Mouse (Mus musculus) liver, postnatal 0 days (tissue): Measurements from ENCODE around the gene Nrip3. TPM values are rescaled to one million over a fixed set of nuclear protein-coding genes. Genes with fewer than 3 reads are reported as not detected.

Experiments
- ATAC-seq: fragments of 200-750 bp; cut with Nextera tagmentation; 2 replicates; pipeline ENCODE4 v1.8.0; 2017; ENCODE audit warnings: mild to moderate bottlenecking, moderate library complexity
- DNase-seq: peaks from one replicate; pipeline ENCODE4 v3.0.0-alpha.2; 2016
- H3K27ac ChIP-seq: fragments of 300-500 bp; sonication (generic); 2 replicates; pipeline ENCODE4 v1.5.1; 2014; ENCODE audit warnings: antibody characterized with exemption, moderate library complexity, mild to moderate bottlenecking, low read depth
- H3K27me3 ChIP-seq: fragments of 300-500 bp; sonication (generic); 2 replicates; pipeline ENCODE4 v1.6.1; 2014; ENCODE audit warnings: low read length, control low read depth, mixed read lengths; ENCODE audit not compliant: insufficient read depth
- H3K36me3 ChIP-seq: fragments of 300-500 bp; sonication (generic); replicated peaks from 2 replicates; pipeline ENCODE4 v1.6.1; 2014; ENCODE audit warnings: mild to moderate bottlenecking, control low read depth, low read length, moderate library complexity, mixed read lengths; ENCODE audit not compliant: insufficient read depth
- H3K4me1 ChIP-seq: fragments of 300-500 bp; sonication (generic); 2 replicates; pipeline ENCODE4 v1.6.1; 2014; ENCODE audit warnings: antibody characterized with exemption, mild to moderate bottlenecking, control low read depth; ENCODE audit not compliant: insufficient read depth
- H3K4me2 ChIP-seq: fragments of 300-500 bp; sonication (generic); 2 replicates; pipeline ENCODE4 v1.6.1; 2014; ENCODE audit warnings: low read depth, mild to moderate bottlenecking, low read length, moderate library complexity, mixed read lengths
- H3K4me3 ChIP-seq: fragments of 300-500 bp; sonication (generic); 2 replicates; pipeline ENCODE4 v1.5.1; 2014; ENCODE audit warnings: low read depth, low read length
- H3K9ac ChIP-seq: fragments of 300-500 bp; sonication (generic); replicated peaks from 2 replicates; pipeline ENCODE4 v1.6.1; 2014; ENCODE audit warnings: mild to moderate bottlenecking, moderate library complexity
- H3K9me3 ChIP-seq: fragments of 300-500 bp; sonication (generic); 2 replicates; pipeline ENCODE4 v1.6.1; 2016; ENCODE audit warnings: mild to moderate bottlenecking, control low read depth, low read length, mixed read lengths
- CTCF ChIP-seq: sonication (generic); IDR thresholded peaks from 2 replicates; pipeline ENCODE4 v1.5.1; 2016; ENCODE audit warnings: antibody characterized with exemption, low read depth
- EP300 ChIP-seq: IDR thresholded peaks from 2 replicates; pipeline ENCODE4 v1.6.1; 2016; ENCODE audit warnings: antibody characterized with exemption, low read depth, mild to moderate bottlenecking
- WGBS: fragments of 180-500 bp; shearing (Covaris S2); extraction: QIAGEN DNeasy Blood & Tissue Kit; methylation state at CpG from one replicate; pipeline ENCODE4 v1.1.7; 2014; ENCODE audit not compliant: insufficient replicate concordance; 5-methylcytosine and 5-hydroxymethylcytosine counted together
- polyA plus RNA-seq: library from polyadenylated mRNA; unstranded; fragments of >200 nt; fragmentation: Nextera tagmentation; extraction: Ambion mirVana; gene quantifications from 2 replicates; pipeline ENCODE4 v1.2.1, GENCODE M21; 2015

The Nrip3 gene
- polyA plus RNA-seq, 1 experiment from 2014 or later = 0.28 TPM

DNA sequence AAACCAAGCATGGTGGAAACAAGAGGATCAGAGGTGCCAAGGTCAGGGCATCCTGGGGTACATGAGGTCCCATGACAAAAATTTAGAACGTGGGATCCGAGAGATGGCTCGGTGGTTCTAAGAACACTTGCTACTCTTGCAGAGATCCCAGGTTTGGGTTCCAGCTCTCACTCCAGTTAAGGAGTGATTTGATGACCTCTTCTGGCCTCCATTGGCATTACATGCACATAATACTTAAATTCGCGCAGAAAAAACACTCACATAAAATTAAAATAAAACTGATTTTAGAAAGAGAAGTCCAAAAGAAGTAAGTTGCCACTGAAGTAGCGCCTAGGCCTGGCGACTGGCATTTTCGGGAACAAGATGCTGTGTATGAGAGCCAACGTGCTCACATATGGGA is 62.5 kb downstream of the Nrip3 start:
- Histone ChIP-seq H3K27me3 (no peaks in the 10 kb centered on the region), H3K9ac (no peak overlapping the region), H3K9me3 (no peaks in the 10 kb centered on the region; the same call in 1 of the 2 replicates), H3K27ac (no peak overlapping the region), H3K36me3 (no peaks in the 10 kb centered on the region), H3K4me3 (no peak overlapping the region), H3K4me2 (no peak overlapping the region), H3K4me1 (no peaks in the 10 kb centered on the region)
- peak; percentile 57 for TF ChIP-seq CTCF
- no peak for TF ChIP-seq EP300
- 59% methylated on average over 9 of the region's 9 CpGs for WGBS
- ATAC-seq (no peak), DNase-seq (no peak)

DNA sequence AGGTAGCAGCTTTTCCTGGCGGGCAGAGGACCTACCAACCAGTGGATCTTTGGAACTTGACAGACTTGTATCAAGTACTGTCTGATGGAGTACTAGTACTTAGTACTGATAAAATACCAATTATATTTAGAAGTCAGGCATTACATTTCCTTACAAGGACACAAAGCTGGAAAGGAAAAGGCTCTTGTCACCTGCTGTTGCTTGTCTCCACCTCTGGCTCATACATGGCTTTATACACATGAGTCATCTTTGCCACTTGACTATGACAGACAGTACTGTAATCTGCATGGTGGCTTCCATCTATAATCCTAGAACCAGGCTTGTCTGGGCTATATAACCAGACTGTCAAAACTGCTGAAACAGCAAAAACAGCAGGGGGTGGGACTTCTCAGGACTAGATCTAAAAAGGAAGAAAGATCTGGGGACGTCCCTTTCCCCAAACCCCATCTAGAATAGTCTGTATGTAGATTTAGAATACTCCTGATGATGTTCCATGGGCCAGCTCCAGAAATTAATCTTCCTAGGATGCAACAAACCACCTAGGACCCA is 68.3 kb downstream of the Nrip3 start:
- no peak for ATAC-seq
- TF ChIP-seq CTCF (no peak), EP300 (no peak)

DNA sequence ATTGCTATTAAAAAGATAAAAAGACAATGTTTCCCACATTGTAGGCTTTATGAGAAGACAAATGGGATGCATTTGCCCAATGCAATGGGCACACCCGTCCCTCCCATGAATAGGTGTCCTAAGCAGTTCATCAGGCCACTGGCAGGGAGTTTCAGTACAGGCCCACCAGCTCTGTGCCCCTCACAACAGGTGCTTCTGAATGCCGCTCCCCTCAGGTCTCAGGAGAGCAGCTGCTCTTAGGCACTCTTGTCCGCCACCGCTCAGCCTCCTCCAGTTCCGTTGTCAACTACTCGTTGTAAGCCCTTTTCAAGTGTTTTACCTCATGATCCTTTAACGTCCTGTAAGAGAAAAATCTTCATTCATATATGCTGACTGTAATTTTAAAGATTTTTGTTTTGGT is 69.6 kb downstream of the Nrip3 start:
- H3K4me3 ChIP-seq = no peak overlapping the region
- no peaks in the 10 kb centered on the region for H3K27me3 ChIP-seq
- H3K4me2 ChIP-seq = no peak overlapping the region
- H3K4me1 ChIP-seq = no peaks in the 10 kb centered on the region
- no peak for ATAC-seq
- no peaks in the 10 kb centered on the region for H3K9me3 ChIP-seq
- DNase-seq = no peak
- WGBS = 93% methylated on average over 7 of the region's 7 CpGs
- TF ChIP-seq EP300 = no peak
- no peak for TF ChIP-seq CTCF
- no peak overlapping the region for H3K9ac ChIP-seq
- peaks cover 37% of the 10 kb centered on the region for H3K36me3 ChIP-seq
- H3K27ac ChIP-seq = no peak overlapping the region

More for the DNA sequence above, 68.3 kb downstream of the Nrip3 start:
- Histone ChIP-seq H3K4me3 (no peak overlapping the region), H3K4me2 (no peak overlapping the region), H3K27ac (no peak overlapping the region), H3K9me3 (no peaks in the 10 kb centered on the region), H3K9ac (no peak overlapping the region), H3K4me1 (no peaks in the 10 kb centered on the region), H3K36me3 (peaks cover 31% of the 10 kb centered on the region), H3K27me3 (no peaks in the 10 kb centered on the region)
- no peak for DNase-seq
- 83% methylated on average over 2 of the region's 2 CpGs for WGBS

DNA sequence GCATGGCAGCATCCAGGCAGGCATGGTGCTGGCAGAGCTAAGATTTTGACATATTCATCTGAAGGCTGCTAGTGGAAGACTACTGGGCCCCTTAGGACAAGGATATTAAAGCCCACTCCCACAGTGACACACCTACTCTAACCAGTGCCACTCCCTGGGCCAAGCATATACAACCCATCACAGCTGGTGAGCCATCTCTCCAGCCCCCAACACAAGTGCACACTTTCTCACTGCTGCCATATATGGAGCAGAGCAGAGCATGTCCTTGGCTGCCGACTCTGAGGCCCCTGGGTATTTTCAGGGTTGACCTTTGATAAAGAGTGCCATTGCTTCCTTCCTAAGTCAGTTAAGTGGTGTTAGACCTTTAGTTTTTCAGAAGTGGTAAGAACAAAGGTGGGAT is 71.8 kb downstream of the Nrip3 start:
- H3K9ac ChIP-seq = no peak overlapping the region
- H3K27ac ChIP-seq = no peak overlapping the region
- ATAC-seq = no peak
- H3K4me2 ChIP-seq = no peak overlapping the region
- TF ChIP-seq CTCF = no peak
- no peak for TF ChIP-seq EP300
- peaks cover 37% of the 10 kb centered on the region for H3K36me3 ChIP-seq
- no peaks in the 10 kb centered on the region for H3K4me1 ChIP-seq
- H3K4me3 ChIP-seq = no peak overlapping the region
- 47% methylated on average over 1 of the region's 1 CpGs for WGBS
- no peaks in the 10 kb centered on the region for H3K27me3 ChIP-seq
- H3K9me3 ChIP-seq = no peaks in the 10 kb centered on the region
- DNase-seq = no peak

DNA sequence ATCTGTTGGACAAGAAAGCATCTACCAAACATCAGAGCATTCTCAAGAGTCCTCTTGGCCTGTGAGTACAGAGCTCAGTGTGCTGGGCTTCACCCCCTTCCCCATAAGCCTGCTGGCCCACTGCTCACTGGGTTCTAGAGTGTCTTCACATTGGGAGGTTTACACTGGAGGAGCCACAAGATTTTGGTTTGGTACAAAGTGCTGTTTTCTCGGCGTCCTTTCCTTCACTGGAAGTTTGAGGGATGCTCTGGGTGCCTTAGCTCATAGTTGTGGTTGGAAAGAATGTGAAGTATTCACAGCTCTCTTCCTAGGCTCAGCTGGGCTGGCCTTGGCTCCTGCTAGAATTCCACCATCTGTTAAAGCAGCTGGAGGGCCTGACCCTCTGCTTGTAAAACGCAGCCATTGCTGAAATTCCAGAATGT is 72.9 kb downstream of the Nrip3 start:
- Histone ChIP-seq H3K27me3 (no peaks in the 10 kb centered on the region), H3K4me2 (no peak overlapping the region), H3K9ac (no peak overlapping the region), H3K36me3 (peaks cover 37% of the 10 kb centered on the region), H3K9me3 (no peaks in the 10 kb centered on the region), H3K4me3 (no peak overlapping the region), H3K4me1 (no peaks in the 10 kb centered on the region), H3K27ac (no peak overlapping the region)
- 63% methylated on average over 3 of the region's 3 CpGs for WGBS
- TF ChIP-seq CTCF = no peak
- TF ChIP-seq EP300 = no peak
- no peak for DNase-seq
- ATAC-seq = no peak

Other genes starting within 250 kb of the Nrip3 start
- 33.4 and 33.9 TPM in 2 replicates for gene St5, start 78.4 kb downstream of the Nrip3 start, polyA plus RNA-seq
- 23.7 and 24.5 TPM in 2 replicates for gene Akip1, start 78.3 kb downstream of the Nrip3 start, polyA plus RNA-seq
- gene BC051019, start 58.2 kb downstream of the Nrip3 start, polyA plus RNA-seq = 0.08 TPM in 1 of 2 replicates, not detected in the other
- gene Ascl3, start 50.3 kb downstream of the Nrip3 start, polyA plus RNA-seq = not detected in 2 replicates
- 40.5 and 40.8 TPM in 2 replicates for gene Tmem9b, start 29.1 kb downstream of the Nrip3 start, polyA plus RNA-seq
- 0.04 and 0.06 TPM in 2 replicates for gene Scube2, start 83.7 kb upstream of the Nrip3 start, polyA plus RNA-seq
- 8.0 and 8.9 TPM in 2 replicates for gene Dennd5a, start 178.4 kb upstream of the Nrip3 start, polyA plus RNA-seq
- gene Tmem41b, start 204.9 kb upstream of the Nrip3 start, polyA plus RNA-seq = 26.9 and 27.7 TPM in 2 replicates
- gene Ipo7, start 236.2 kb upstream of the Nrip3 start, polyA plus RNA-seq = 10.7 and 11.9 TPM in 2 replicates